Mouse (Mus musculus) liver, embryonic 14.5 days (tissue): ENCODE measurements at regions not wholly inside any gene's neighbourhood (a gene's known extent, or its start where the extent isn't known, plus 50 kb on each side); places are given as distances from the start of the nearest gene placed in this dataset.

Experiments
- ATAC-seq: fragments of 200-750 bp; cut with Nextera tagmentation; 2 replicates; pipeline ENCODE4 v1.8.0; 2017; ENCODE audit warnings: moderate number of reproducible peaks, mild to moderate bottlenecking, moderate library complexity; ENCODE audit not compliant: insufficient read depth
- DNase-seq, 3 experiments: peaks; one replicate each; pipeline ENCODE4 v3.0.0-alpha.2; 2012 to 2013; ENCODE audit warnings: low read depth in 3 of 3, low spot score in 3 of 3
- H3K27ac ChIP-seq: fragments of 300-500 bp; sonication (generic); 2 replicates; pipeline ENCODE4 v1.5.1; 2014; ENCODE audit warnings: moderate library complexity, mild to moderate bottlenecking, control low read depth, inconsistent platforms
- H3K27me3 ChIP-seq: fragments of 300-500 bp; sonication (generic); 2 replicates; pipeline ENCODE4 v1.6.1; 2014; ENCODE audit warnings: mild to moderate bottlenecking, low read length, moderate library complexity; ENCODE audit not compliant: control insufficient read depth, insufficient read depth
- H3K36me3 ChIP-seq: fragments of 300-500 bp; sonication (generic); replicated peaks from 2 replicates; pipeline ENCODE4 v1.6.1; 2014; ENCODE audit warnings: low read depth; ENCODE audit not compliant: control insufficient read depth, insufficient read depth
- H3K4me1 ChIP-seq, 2 experiments: fragments of 200-500 bp in 1 of 2; fragments of 300-500 bp in 1 of 2; sonication (generic) in 1 of 2; replicated peaks; 2 replicates each; pipeline ENCODE4 v1.6.1; 2012 to 2014; ENCODE audit warnings: antibody characterized with exemption in 1 of 2, inconsistent platforms in 1 of 2, low read length in 1 of 2; ENCODE audit not compliant: control insufficient read depth in 2 of 2, insufficient read depth in 2 of 2
- H3K4me2 ChIP-seq: fragments of 300-500 bp; sonication (generic); 2 replicates; pipeline ENCODE4 v1.6.1; 2014; ENCODE audit warnings: low read depth, mild to moderate bottlenecking, control low read depth, moderate library complexity
- H3K4me3 ChIP-seq, 2 experiments: fragments of 200-500 bp in 1 of 2; fragments of 300-500 bp in 1 of 2; sonication (generic) in 1 of 2; 2 replicates each; pipeline ENCODE4 v1.5.1; 2012 to 2014; ENCODE audit warnings: low read depth in 2 of 2, low read length in 2 of 2, mild to moderate bottlenecking in 2 of 2, control low read depth in 1 of 2, inconsistent platforms in 1 of 2, moderate library complexity in 1 of 2; ENCODE audit not compliant: insufficient read depth in 1 of 2
- H3K9ac ChIP-seq: fragments of 300-500 bp; sonication (generic); replicated peaks from 2 replicates; pipeline ENCODE4 v1.6.1; 2014; ENCODE audit warnings: mild to moderate bottlenecking, control low read depth, moderate library complexity
- H3K9me3 ChIP-seq: fragments of 300-500 bp; sonication (generic); 2 replicates; pipeline ENCODE4 v1.6.1; 2016; ENCODE audit warnings: low read length, mixed read lengths; ENCODE audit not compliant: control insufficient read depth
- CTCF ChIP-seq: IDR thresholded peaks from 2 replicates; pipeline ENCODE4 v1.5.1; 2016; ENCODE audit warnings: antibody characterized with exemption, low read depth, control low read depth
- EP300 ChIP-seq: IDR thresholded peaks from 2 replicates; pipeline ENCODE4 v1.6.1; 2016; ENCODE audit warnings: antibody characterized with exemption, low read depth
- WGBS: fragments of 180-500 bp; shearing (Covaris S2); extraction: QIAGEN DNeasy Blood & Tissue Kit; methylation state at CpG from one replicate; pipeline ENCODE4 v1.1.7; 2014; ENCODE audit not compliant: insufficient replicate concordance; 5-methylcytosine and 5-hydroxymethylcytosine counted together

DNA sequence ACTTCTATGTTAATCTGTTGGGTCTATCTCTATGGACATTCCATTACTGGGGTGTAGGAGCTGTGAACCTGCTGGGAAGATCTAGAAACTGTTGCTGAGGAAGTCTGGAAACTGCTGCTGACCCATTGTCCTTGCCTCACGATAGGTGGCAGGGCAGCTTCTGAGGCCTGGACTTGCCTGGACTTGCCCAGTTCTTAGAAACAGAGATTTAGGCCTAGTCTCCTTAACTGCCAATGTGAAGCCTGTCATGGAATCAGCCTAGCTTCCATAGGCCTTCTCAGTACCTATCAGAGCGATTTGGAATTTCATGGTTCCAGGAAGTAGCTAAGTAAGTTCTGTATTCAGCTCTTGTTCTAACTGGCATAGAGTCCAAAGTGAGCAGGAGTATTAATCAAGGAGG is 151.9 kb upstream of the Tgfbr2 start:
- H3K9me3 ChIP-seq = no peaks in the 10 kb centered on the region
- H3K27ac ChIP-seq = no peak overlapping the region
- no peak overlapping the region for H3K9ac ChIP-seq
- TF ChIP-seq EP300 = no peak
- TF ChIP-seq CTCF = no peak
- ATAC-seq (no peak), DNase-seq (no peak)
- H3K4me1 ChIP-seq = no peaks in the 10 kb centered on the region
- no peaks in the 10 kb centered on the region for H3K27me3 ChIP-seq
- H3K4me3 ChIP-seq = no peak overlapping the region
- 68% methylated on average over 2 of the region's 2 CpGs for WGBS
- no peak overlapping the region for H3K4me2 ChIP-seq
- no peaks in the 10 kb centered on the region for H3K36me3 ChIP-seq

DNA sequence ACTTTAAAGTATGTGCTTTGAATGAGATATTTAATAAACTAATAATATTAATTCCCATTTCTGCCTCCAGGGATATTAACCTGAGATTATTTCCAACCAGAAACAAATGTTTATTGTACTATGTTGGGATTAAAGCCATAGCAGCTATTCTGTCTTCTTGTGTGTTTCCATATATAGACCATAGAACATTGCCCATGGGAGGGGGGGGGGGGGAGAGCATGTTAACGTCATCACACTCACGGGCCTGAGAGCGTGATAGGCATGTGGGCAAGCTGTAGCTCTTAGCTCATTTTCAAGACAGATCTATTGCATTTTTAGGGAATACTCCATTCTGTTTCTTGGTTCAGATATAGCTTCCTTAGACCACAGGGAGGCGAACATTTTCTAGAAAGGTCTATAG is 149.8 kb upstream of the Tgfbr2 start:
- Histone ChIP-seq H3K4me2 (no peak overlapping the region), H3K4me3 (no peak overlapping the region), H3K27me3 (no peaks in the 10 kb centered on the region), H3K4me1 (0 out of 4 replicates have a peak, but pooled peaks cover 0 to 2% of the 10 kb centered on the region in 2 experiments), H3K27ac (no peak overlapping the region), H3K9ac (no peak overlapping the region), H3K9me3 (no peaks in the 10 kb centered on the region), H3K36me3 (no peaks in the 10 kb centered on the region)
- DNase-seq (no peak), ATAC-seq (no peak)
- WGBS = 63% methylated on average over 4 of the region's 4 CpGs
- TF ChIP-seq EP300 (no peak), CTCF (no peak)

DNA sequence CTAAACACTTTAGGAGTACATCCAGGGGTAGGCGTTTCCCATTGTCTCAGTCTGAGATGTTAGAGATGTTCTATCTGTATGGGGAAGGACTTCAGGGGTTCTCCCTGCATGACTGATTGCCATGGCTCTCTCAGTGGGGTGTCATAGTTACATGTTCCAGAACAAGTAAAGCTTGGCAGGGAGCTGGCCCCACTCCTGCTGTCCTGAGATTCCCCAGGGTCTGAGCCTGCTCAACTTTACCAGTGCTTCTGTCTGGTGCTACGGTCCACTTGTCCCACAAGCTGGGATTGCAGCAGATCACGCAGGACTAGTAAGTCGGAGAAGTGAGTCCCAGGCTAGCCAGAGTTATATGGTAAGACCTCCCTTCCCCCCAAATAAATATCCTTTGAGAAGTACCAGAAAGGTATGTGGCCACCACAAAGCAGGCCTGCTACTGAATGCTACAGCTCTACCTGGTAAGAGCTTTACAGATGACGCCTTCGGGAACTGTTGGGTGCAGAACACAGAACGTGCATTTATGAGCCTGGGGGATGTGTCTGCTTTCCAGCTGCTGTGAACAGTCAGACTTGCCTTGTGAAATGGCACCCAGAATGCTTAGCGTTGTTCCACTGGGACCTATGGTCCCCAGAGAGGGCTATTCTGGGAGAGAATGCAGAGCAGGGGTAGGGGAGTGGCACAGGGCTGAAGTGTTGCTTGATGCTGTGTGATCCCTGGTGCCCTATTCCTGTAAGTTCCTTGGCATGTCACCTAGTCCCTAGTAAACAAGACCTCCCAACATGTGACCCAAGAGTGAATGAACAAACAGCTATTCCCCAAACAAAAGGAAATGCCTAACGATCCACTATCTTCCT is 148.9 kb upstream of the Tgfbr2 start:
- TF ChIP-seq EP300 (no peak), CTCF (no peak)
- no peaks in the 10 kb centered on the region for H3K27me3 ChIP-seq
- 70% methylated on average over 9 of the region's 9 CpGs for WGBS
- DNase-seq = no peak
- no peaks in the 10 kb centered on the region for H3K9me3 ChIP-seq
- no peak overlapping the region for H3K27ac ChIP-seq
- no peak overlapping the region for H3K9ac ChIP-seq
- H3K4me1 ChIP-seq = 0 out of 4 replicates have a peak, but pooled peaks cover 0 to 2% of the 10 kb centered on the region in 2 experiments
- no peak overlapping the region for H3K4me3 ChIP-seq
- H3K36me3 ChIP-seq = no peaks in the 10 kb centered on the region
- no peak overlapping the region for H3K4me2 ChIP-seq
- ATAC-seq = no peak

DNA sequence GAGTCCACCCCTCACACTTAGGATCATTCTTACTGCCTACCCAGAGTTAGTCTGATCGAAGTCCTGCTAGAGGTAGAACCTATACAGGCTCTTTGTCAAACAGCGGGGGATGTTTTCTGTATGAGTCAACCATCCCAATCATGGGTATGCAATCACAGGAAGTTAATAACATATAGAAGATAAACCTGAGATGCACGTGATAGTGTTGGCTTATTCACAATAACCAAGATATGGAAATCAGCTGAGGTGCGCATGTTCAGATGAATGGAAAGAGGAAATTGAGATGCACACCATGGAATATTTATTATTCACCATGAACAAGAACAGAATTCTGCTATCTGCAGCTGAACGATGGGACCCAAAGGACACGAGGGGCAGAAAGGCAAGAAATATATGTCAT is 146.7 kb upstream of the Tgfbr2 start:
- no peak for ATAC-seq
- WGBS = 71% methylated on average over 6 of the region's 6 CpGs

DNA sequence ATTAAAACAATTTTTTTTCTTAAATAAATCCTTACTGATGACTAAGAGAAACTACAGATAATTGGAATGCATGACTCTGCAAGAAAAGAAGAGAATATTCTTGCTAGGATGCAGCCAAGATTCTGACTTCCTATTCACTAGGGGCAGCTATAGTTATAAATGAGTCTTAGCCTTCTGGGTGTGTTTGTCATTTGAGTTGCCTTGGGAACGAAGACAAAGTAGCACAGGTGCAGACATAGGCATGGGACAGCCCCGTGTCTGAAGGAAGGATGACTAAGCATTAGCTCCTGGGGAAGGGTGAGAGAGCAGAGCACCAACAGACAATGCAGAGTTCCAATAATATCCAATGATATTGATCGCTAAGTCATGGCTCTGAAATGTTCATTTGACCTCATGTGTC is 144.3 kb upstream of the Tgfbr2 start:
- Histone ChIP-seq H3K27ac (no peak overlapping the region), H3K4me1 (0 out of 4 replicates have a peak, but pooled peaks cover 0 to 2% of the 10 kb centered on the region in 2 experiments), H3K4me3 (no peak overlapping the region), H3K4me2 (no peak overlapping the region), H3K36me3 (no peaks in the 10 kb centered on the region), H3K27me3 (no peaks in the 10 kb centered on the region), H3K9ac (no peak overlapping the region), H3K9me3 (no peaks in the 10 kb centered on the region)
- DNase-seq (no peak), ATAC-seq (no peak)
- WGBS = 43% methylated on average over 3 of the region's 3 CpGs
- TF ChIP-seq EP300 (no peak), CTCF (no peak)

More for the DNA sequence above, 146.7 kb upstream of the Tgfbr2 start:
- no peak for DNase-seq
- H3K4me3 ChIP-seq = no peak overlapping the region
- no peak overlapping the region for H3K27ac ChIP-seq
- no peaks in the 10 kb centered on the region for H3K27me3 ChIP-seq
- H3K4me2 ChIP-seq = no peak overlapping the region
- H3K9ac ChIP-seq = no peak overlapping the region
- no peaks in the 10 kb centered on the region for H3K36me3 ChIP-seq
- H3K4me1 ChIP-seq = 0 out of 4 replicates have a peak, but pooled peaks cover 0 to 2% of the 10 kb centered on the region in 2 experiments
- no peaks in the 10 kb centered on the region for H3K9me3 ChIP-seq
- TF ChIP-seq EP300 (no peak), CTCF (no peak)
